Mouse (Mus musculus) CH12.LX (cell line): ENCODE results near the gene Plekha7. TPM values are rescaled to one million over a fixed set of nuclear protein-coding genes. Genes with fewer than 3 reads are reported as not detected.
"Not testable (repeated sequence)": the region's sequence is repeated elsewhere in the genome, so short reads cannot be mapped to it uniquely, and the experiment has no call there.

Experiments
- DNase-seq: peaks from one replicate; pipeline ENCODE4 v3.0.0-alpha.2; 2013; ENCODE audit errors: extremely low read depth
- H3K27ac ChIP-seq: 2 replicates; pipeline ENCODE4 v1.5.1; 2012; ENCODE audit warnings: low read depth, mild to moderate bottlenecking, control low read depth, moderate library complexity; ENCODE audit not compliant: insufficient read depth
- H3K27me3 ChIP-seq: replicated peaks from 2 replicates; pipeline ENCODE3; 2012; ENCODE audit warnings: inconsistent platforms
- H3K36me3 ChIP-seq, 2 experiments: replicated peaks in 1 of 2; 2 replicates each; pipeline versions ENCODE3 to v1.6.1; 2012; ENCODE audit warnings: inconsistent platforms in 1 of 2, low read length in 1 of 2, mild to moderate bottlenecking in 1 of 2, mixed read lengths in 1 of 2, moderate library complexity in 1 of 2; ENCODE audit not compliant: control insufficient read depth in 1 of 2, insufficient read depth in 1 of 2
- H3K4me1 ChIP-seq, 2 experiments: 2 replicates each; pipeline ENCODE4 v1.6.1; 2012; ENCODE audit warnings: inconsistent platforms in 1 of 2, moderate library complexity in 1 of 2; ENCODE audit not compliant: insufficient read depth in 2 of 2, control insufficient read depth in 1 of 2
- H3K4me2 ChIP-seq: 2 replicates; pipeline ENCODE4 v1.6.1; 2012; ENCODE audit warnings: low read depth, mild to moderate bottlenecking, control low read depth; ENCODE audit not compliant: poor library complexity, insufficient read depth, severe bottlenecking
- H3K4me3 ChIP-seq, 3 experiments: fragments of 150-350 bp in 1 of 3; sonication (generic) in 1 of 3; replicated peaks in 1 of 3; 2 replicates each; pipeline versions ENCODE3 to v1.5.1; 2011 to 2012; ENCODE audit warnings: low read depth in 2 of 3, low read length in 2 of 3, mild to moderate bottlenecking in 2 of 3, moderate library complexity in 2 of 3, control low read depth in 1 of 3, improper control_type of control experiment in 1 of 3, inconsistent platforms in 1 of 3, mixed read lengths in 1 of 3; ENCODE audit not compliant: poor library complexity in 1 of 3
- H3K79me2 ChIP-seq: replicated peaks from 2 replicates; pipeline ENCODE4 v1.6.1; 2012; ENCODE audit warnings: mild to moderate bottlenecking, moderate library complexity; ENCODE audit not compliant: control insufficient read depth, poor library complexity, insufficient read depth, severe bottlenecking; ENCODE audit errors: extremely low read depth
- H3K9ac ChIP-seq: 2 replicates; pipeline ENCODE4 v1.6.1; 2012; ENCODE audit warnings: low read depth, mild to moderate bottlenecking, control low read depth, moderate library complexity; ENCODE audit not compliant: insufficient read depth
- H3K9me3 ChIP-seq: replicated peaks from 2 replicates; pipeline ENCODE3; 2012; ENCODE audit warnings: low read length, inconsistent platforms, mixed read lengths
- dilution Hi-C: fragments of 300-500 bp; cut with MboI; formaldehyde crosslinking; loops from 2 replicates; pipeline ENCODE4 v1.14.3; 2020; ENCODE audit warnings: low sequenced_read_pairs; ENCODE audit not compliant: extremely low pct_unique_long_range_greater_than_20kb, extremely low pct_ligation_motif_present
- in situ Hi-C: fragments of 300-500 bp; cut with MboI; formaldehyde crosslinking; loops from 3 replicates; pipeline ENCODE4 v1.14.3; 2019; ENCODE audit warnings: low sequenced_read_pairs, low pct_ligation_motif_present, low pct_unique_long_range_greater_than_20kb, mixed read lengths
- polyA plus RNA-seq: library from polyadenylated mRNA; unstranded; fragments of >175 nt; gene quantifications from 2 replicates; pipeline ENCODE4 v1.2.1, GENCODE M21; 2012; ENCODE audit warnings: low read depth; ENCODE audit not compliant: insufficient read length
- total RNA-seq, 2 experiments: library from RNA; depleted of rRNA; stranded (reverse); fragments of 300-350 nt in 1 of 2; fragments of >200 nt in 1 of 2; gene quantifications; 2 replicates each; pipeline ENCODE4 v1.2.3; 2012 to 2014

The Plekha7 gene
- total and polyA plus RNA-seq, 3 experiments: 0.59 to 1.5 (median 1.0) TPM

GRCm38 (mm10) chr7:116084366-116084765 is 223.8 kb downstream of the Plekha7 start, which contains the start of gene Gm4353:
Gene Gm4353 (minus strand): TSS chr7:116084635.
- in situ Hi-C loops, dilution Hi-C loops, H3K9me3 ChIP-seq, H3K4me3 ChIP-seq, H3K4me1 ChIP-seq, DNase-seq, H3K27me3 ChIP-seq, H3K36me3 ChIP-seq, H3K79me2 ChIP-seq, H3K4me2 ChIP-seq, H3K27ac ChIP-seq, H3K9ac ChIP-seq: not testable (repeated sequence)

Other genes starting within 250 kb of the Plekha7 start
- 2.0 and 3.1 TPM in 2 replicates for gene Gm4353, start 223.7 kb downstream of the Plekha7 start, total RNA-seq (2012; rRNA removed)
- 30.0 and 34.1 TPM in 2 replicates for gene Gm4353, start 223.7 kb downstream of the Plekha7 start, total RNA-seq (2014; rRNA removed)
- 0.74 TPM in 2 replicates for gene Gm4353, start 223.7 kb downstream of the Plekha7 start, polyA plus RNA-seq
- 1,979 and 2,045 TPM in 2 replicates for gene Rps13, start 25.8 kb upstream of the Plekha7 start, total RNA-seq (2012; rRNA removed)
- 1,623 and 1,663 TPM in 2 replicates for gene Rps13, start 25.8 kb upstream of the Plekha7 start, total RNA-seq (2014; rRNA removed)
- gene Rps13, start 25.8 kb upstream of the Plekha7 start, polyA plus RNA-seq: 191 and 388 TPM in 2 replicates
- 13.9 and 14.3 TPM in 2 replicates for gene Pik3c2a, start 135.1 kb upstream of the Plekha7 start, total RNA-seq (2012; rRNA removed)
- 35.3 and 42.4 TPM in 2 replicates for gene Pik3c2a, start 135.1 kb upstream of the Plekha7 start, total RNA-seq (2014; rRNA removed)
- gene Pik3c2a, start 135.1 kb upstream of the Plekha7 start, polyA plus RNA-seq: 9.2 and 10.9 TPM in 2 replicates
- gene Nucb2, start 196.0 kb upstream of the Plekha7 start, total RNA-seq (2012; rRNA removed): 11.5 and 12.8 TPM in 2 replicates
- 20.0 and 22.0 TPM in 2 replicates for gene Nucb2, start 196.0 kb upstream of the Plekha7 start, total RNA-seq (2014; rRNA removed)
- 25.2 and 29.4 TPM in 2 replicates for gene Nucb2, start 196.0 kb upstream of the Plekha7 start, polyA plus RNA-seq